Mouse (Mus musculus): ENCODE data around the gene Kank1. TPM values are rescaled to one million over a fixed set of nuclear protein-coding genes. Genes with fewer than 3 reads are reported as not detected.
"Not testable (repeated sequence)": the region's sequence is repeated elsewhere in the genome, so short reads cannot be mapped to it uniquely, and the experiment has no call there.

Kank1 gene
- polyA plus RNA-seq, 1 experiment from 2014 or later = 16.6 TPM

DNA sequence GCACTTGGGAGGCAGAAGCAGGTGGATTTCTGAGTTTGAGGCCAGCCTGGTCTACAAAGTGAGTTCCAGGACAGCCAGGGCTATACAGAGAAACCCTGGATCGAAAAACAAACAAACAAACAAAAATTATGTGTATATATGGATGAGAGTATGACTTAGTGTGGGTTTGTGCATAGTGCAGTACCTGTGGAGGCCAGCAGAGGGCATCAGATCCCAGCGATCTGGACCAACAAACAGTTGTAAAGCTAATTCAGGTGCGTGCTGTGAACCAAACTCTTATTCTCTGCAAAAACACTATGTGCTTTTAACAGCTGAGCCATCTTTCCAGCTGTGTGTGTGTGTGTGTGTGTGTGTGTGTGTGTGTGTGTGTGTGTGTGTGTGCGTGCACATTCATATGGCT, 239.0 kb downstream of the Kank1 start:
- not testable (repeated sequence) for ATAC-seq (ENCODE audit: low read depth); H3K27me3 ChIP-seq (replicated peaks; ENCODE audit: control insufficient read depth, insufficient read depth, low read length); H3K4me1 ChIP-seq (ENCODE audit: control insufficient read depth, insufficient read depth, low read length); H3K36me3 ChIP-seq (ENCODE audit: control insufficient read depth, insufficient read depth, low read length); H3K9ac ChIP-seq (ENCODE audit: low read depth, low read length); H3K4me2 ChIP-seq (ENCODE audit: low read depth, low read length); H3K4me3 ChIP-seq (ENCODE audit: low read depth, low read length); DNase-seq (ENCODE audit: low spot score); H3K27ac ChIP-seq (replicated peaks; ENCODE audit: low read depth, low read length)
- peaks cover 11% of the 10 kb centered on the region; the same call in 1 of the 2 replicates for H3K9me3 ChIP-seq (ENCODE audit: control insufficient read depth, low read length)
- 66% methylated on average over 4 of the region's 4 CpGs for WGBS

DNA sequence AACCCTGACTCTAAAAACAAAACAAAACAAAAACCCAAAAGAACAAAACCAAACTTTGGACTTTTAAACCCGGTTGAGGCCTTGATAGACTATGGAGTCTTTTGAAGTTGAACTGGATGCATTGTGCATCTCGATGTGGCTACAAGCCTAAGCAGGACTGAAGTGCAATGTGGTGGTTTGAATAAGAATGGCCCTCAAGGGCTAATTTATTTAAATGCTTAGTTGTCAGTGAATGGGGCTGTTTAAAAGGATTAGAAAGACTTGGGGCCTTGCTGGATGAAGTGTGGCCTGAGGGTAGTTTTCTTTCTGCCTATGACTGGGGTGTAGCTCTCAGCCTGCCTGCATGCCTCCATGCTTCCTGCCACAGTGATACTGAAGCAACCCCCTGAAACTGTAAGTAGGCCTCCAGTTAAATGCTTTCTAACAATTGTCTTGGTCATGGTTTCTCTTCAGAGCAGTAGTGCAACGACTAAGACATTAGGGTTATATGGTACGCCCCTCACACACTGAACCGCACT, 242.4 kb downstream of the Kank1 start:
- no peak overlapping the region for H3K4me3 ChIP-seq (ENCODE audit: low read depth, low read length)
- WGBS = 79% methylated on average over 5 of the region's 5 CpGs
- H3K9ac ChIP-seq (ENCODE audit: low read depth, low read length) = no peak overlapping the region
- no peak for DNase-seq (ENCODE audit: low spot score)
- no peaks in the 10 kb centered on the region for H3K27me3 ChIP-seq (replicated peaks; ENCODE audit: control insufficient read depth, insufficient read depth, low read length)
- ATAC-seq (ENCODE audit: low read depth) = no peak
- no peaks in the 10 kb centered on the region for H3K4me1 ChIP-seq (ENCODE audit: control insufficient read depth, insufficient read depth, low read length)
- peaks cover 11% of the 10 kb centered on the region; the same call in 1 of the 2 replicates for H3K9me3 ChIP-seq (ENCODE audit: control insufficient read depth, low read length)
- no peaks in the 10 kb centered on the region for H3K36me3 ChIP-seq (ENCODE audit: control insufficient read depth, insufficient read depth, low read length)
- H3K27ac ChIP-seq (replicated peaks; ENCODE audit: low read depth, low read length) = no peak overlapping the region
- H3K4me2 ChIP-seq (ENCODE audit: low read depth, low read length) = no peak overlapping the region

DNA sequence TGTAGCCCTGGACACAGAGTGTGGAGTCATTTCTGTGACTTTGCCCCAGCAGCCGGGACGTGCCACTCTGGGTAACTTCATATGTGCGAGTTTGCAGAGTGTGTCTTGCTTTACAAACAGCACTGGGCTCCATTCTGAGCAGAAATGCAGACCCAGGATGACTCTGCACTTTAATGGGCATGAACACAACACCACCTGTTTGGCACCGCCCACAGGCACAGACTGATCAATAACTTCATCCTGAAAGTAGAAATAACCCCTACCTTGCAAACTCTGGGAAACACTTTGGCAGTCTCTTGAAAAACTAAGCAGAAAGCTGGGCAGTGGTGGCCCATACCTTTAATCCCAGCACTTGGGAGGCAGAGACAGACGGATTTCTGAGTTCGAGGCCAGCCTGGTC, 244.0 kb downstream of the Kank1 start:
- DNase-seq (ENCODE audit: low spot score) (no peak), ATAC-seq (ENCODE audit: low read depth) (no peak)
- Histone ChIP-seq H3K4me1 (ENCODE audit: control insufficient read depth, insufficient read depth, low read length) (no peaks in the 10 kb centered on the region), H3K9ac (ENCODE audit: low read depth, low read length) (no peak overlapping the region), H3K27ac (replicated peaks; ENCODE audit: low read depth, low read length) (no peak overlapping the region), H3K4me2 (ENCODE audit: low read depth, low read length) (no peak overlapping the region), H3K27me3 (replicated peaks; ENCODE audit: control insufficient read depth, insufficient read depth, low read length) (0 out of 2 replicates have a peak, but pooled peaks cover 3% of the 10 kb centered on the region), H3K4me3 (ENCODE audit: low read depth, low read length) (no peak overlapping the region), H3K36me3 (ENCODE audit: control insufficient read depth, insufficient read depth, low read length) (no peaks in the 10 kb centered on the region), H3K9me3 (ENCODE audit: control insufficient read depth, low read length) (peaks cover 11% of the 10 kb centered on the region; the same call in 1 of the 2 replicates)
- WGBS = 93% methylated on average over 6 of the region's 6 CpGs

Other genes with a start within 250 kb of the Kank1 start
- 4.4 and 5.6 TPM in 2 replicates for gene Dock8, start 237.4 kb upstream of the Kank1 start, polyA plus RNA-seq (2014; fragmentation: Nextera tagmentation; extraction: Ambion mirVana)